Mouse (Mus musculus) hindbrain, postnatal 0 days (tissue): Measurements from ENCODE around the gene Mb21d2. TPM values are rescaled to one million over a fixed set of nuclear protein-coding genes. Genes with fewer than 3 reads are reported as not detected.

Experiments
- ATAC-seq: fragments of 200-750 bp; cut with Nextera tagmentation; 2 replicates; pipeline ENCODE4 v1.8.0; 2017; ENCODE audit warnings: mild to moderate bottlenecking, moderate TSS enrichment, moderate library complexity
- DNase-seq: peaks from one replicate; pipeline ENCODE4 v3.0.0-alpha.2; 2015; ENCODE audit warnings: low spot score
- H3K27ac ChIP-seq: fragments of 300-500 bp; sonication (generic); 2 replicates; pipeline ENCODE4 v1.5.1; 2014; ENCODE audit warnings: mild to moderate bottlenecking
- H3K27me3 ChIP-seq: fragments of 300-500 bp; sonication (generic); 2 replicates; pipeline ENCODE4 v1.6.1; 2014; ENCODE audit warnings: low read length, mixed read lengths; ENCODE audit not compliant: insufficient read depth
- H3K36me3 ChIP-seq: fragments of 300-500 bp; sonication (generic); 2 replicates; pipeline ENCODE4 v1.6.1; 2014; ENCODE audit warnings: low read length, mixed read lengths; ENCODE audit not compliant: insufficient read depth
- H3K4me1 ChIP-seq: fragments of 300-500 bp; sonication (generic); 2 replicates; pipeline ENCODE4 v1.6.1; 2014; ENCODE audit warnings: antibody characterized with exemption, low read length, mixed read lengths; ENCODE audit not compliant: insufficient read depth
- H3K4me2 ChIP-seq: fragments of 300-500 bp; sonication (generic); 2 replicates; pipeline ENCODE4 v1.6.1; 2014; ENCODE audit warnings: low read depth, mild to moderate bottlenecking, low read length, moderate library complexity, mixed read lengths
- H3K4me3 ChIP-seq: fragments of 300-500 bp; sonication (generic); 2 replicates; pipeline ENCODE4 v1.5.1; 2014; ENCODE audit warnings: low read length
- H3K9ac ChIP-seq: fragments of 300-500 bp; sonication (generic); replicated peaks from 2 replicates; pipeline ENCODE4 v1.6.1; 2014; ENCODE audit warnings: mild to moderate bottlenecking, low read length, moderate library complexity, mixed read lengths
- H3K9me3 ChIP-seq: fragments of 300-500 bp; sonication (generic); 2 replicates; pipeline ENCODE4 v1.6.1; 2016; ENCODE audit warnings: low read length, mixed read lengths
- CTCF ChIP-seq: IDR thresholded peaks from 2 replicates; pipeline ENCODE4 v1.5.1; 2016; ENCODE audit warnings: antibody characterized with exemption, control low read depth, low read depth
- WGBS: fragments of 180-500 bp; shearing (Covaris S2); extraction: QIAGEN DNeasy Blood & Tissue Kit; methylation state at CpG from one replicate; pipeline ENCODE4 v1.1.7; 2014; 5-methylcytosine and 5-hydroxymethylcytosine counted together
- polyA plus RNA-seq: library from polyadenylated mRNA; unstranded; fragments of >200 nt; fragmentation: Nextera tagmentation; extraction: Ambion mirVana; gene quantifications from 2 replicates; pipeline ENCODE4 v1.2.1, GENCODE M21; 2015
- total RNA-seq: library from RNA; depleted of rRNA; stranded (reverse); fragments of >200 nt; gene quantifications from 2 replicates; pipeline ENCODE4 v1.2.3, GENCODE M21; 2014

Mb21d2 gene
- total and polyA plus RNA-seq, 2 experiments from 2014 or later: 19.9 to 69.5 TPM

- no peak for TF ChIP-seq CTCF
- Histone ChIP-seq H3K9me3 (no peaks in the 10 kb centered on the region), H3K9ac (no peak overlapping the region), H3K4me3 (no peak overlapping the region), H3K27ac (no peak overlapping the region), H3K36me3 (no peaks in the 10 kb centered on the region), H3K4me2 (no peak overlapping the region), H3K27me3 (no peaks in the 10 kb centered on the region), H3K4me1 (no peaks in the 10 kb centered on the region)
- no peak for DNase-seq
- ATAC-seq: no peak
- WGBS: 72% methylated on average over 7 of the region's 7 CpGs
Observed at GRCm38 (mm10) chr16:28936181-28936792, 6.8 kb upstream of the Mb21d2 start.

- H3K4me3 ChIP-seq: no peak overlapping the region
- H3K27ac ChIP-seq: no peak overlapping the region
- whole genome bisulfite sequencing: 80% methylated on average over 3 of the region's 3 CpGs
- no peaks in the 10 kb centered on the region for H3K4me1 ChIP-seq
- H3K27me3 ChIP-seq: no peaks in the 10 kb centered on the region
- no peak for ATAC-seq
- H3K4me2 ChIP-seq: no peak overlapping the region
- TF ChIP-seq CTCF: no peak
- no peaks in the 10 kb centered on the region for H3K36me3 ChIP-seq
- no peak for DNase-seq
- no peak overlapping the region for H3K9ac ChIP-seq
- H3K9me3 ChIP-seq: no peaks in the 10 kb centered on the region
Observed at GRCm38 (mm10) chr16:28935701-28936100, 6.2 kb upstream of the Mb21d2 start.

GRCm38 (mm10) chr16:28931213-28931612 is 1.7 kb upstream of the Mb21d2 start:
- no peak for ATAC-seq
- Histone ChIP-seq H3K9me3 (no peaks in the 10 kb centered on the region), H3K4me3 (no peak overlapping the region), H3K9ac (no peak overlapping the region), H3K27ac (no peak overlapping the region), H3K4me2 (no peak overlapping the region), H3K4me1 (peaks cover 5% of the 10 kb centered on the region), H3K36me3 (no peaks in the 10 kb centered on the region), H3K27me3 (no peaks in the 10 kb centered on the region)
- no peak for DNase-seq
- TF ChIP-seq CTCF: no peak
- WGBS: 67% methylated on average over 2 of the region's 2 CpGs

GRCm38 (mm10) chr16:28930426-28930825 is 953 bp upstream of the Mb21d2 start:
- WGBS: 13% methylated on average over 5 of the region's 5 CpGs
- ATAC-seq (no peak), DNase-seq (peak; percentile 18)
- Histone ChIP-seq H3K4me2 (peak overlapping the region; percentile 70), H3K27ac (0 out of 2 replicates have a peak overlapping the region, but pooled peaks have one; percentile 93), H3K4me1 (peaks cover 5% of the 10 kb centered on the region), H3K9ac (peak overlapping the region; percentile 88), H3K36me3 (no peaks in the 10 kb centered on the region), H3K4me3 (peak overlapping the region; percentile 83), H3K27me3 (no peaks in the 10 kb centered on the region), H3K9me3 (no peaks in the 10 kb centered on the region)
- TF ChIP-seq CTCF: no peak

GRCm38 (mm10) chr16:28929686-28930291 is 316 bp upstream of the Mb21d2 start:
- H3K9me3 ChIP-seq: no peaks in the 10 kb centered on the region
- H3K4me1 ChIP-seq: peaks cover 5% of the 10 kb centered on the region
- H3K4me3 ChIP-seq: peak overlapping the region; percentile 83
- no peaks in the 10 kb centered on the region for H3K27me3 ChIP-seq
- under 1% methylated on average over 49 of the region's 66 CpGs for WGBS
- H3K4me2 ChIP-seq: peak overlapping the region; percentile 70
- DNase-seq: peak; percentile 86
- peak overlapping the region; percentile 88 for H3K9ac ChIP-seq
- peak; percentile 79 for ATAC-seq
- no peaks in the 10 kb centered on the region for H3K36me3 ChIP-seq
- TF ChIP-seq CTCF: no peak
- peak overlapping the region; percentile 93 for H3K27ac ChIP-seq

- Histone ChIP-seq H3K27ac (peak overlapping the region; percentile 93), H3K36me3 (no peaks in the 10 kb centered on the region), H3K4me2 (peak overlapping the region; percentile 70), H3K9ac (peak overlapping the region; percentile 88), H3K27me3 (no peaks in the 10 kb centered on the region), H3K4me3 (peak overlapping the region; percentile 83), H3K9me3 (no peaks in the 10 kb centered on the region), H3K4me1 (peaks cover 5% of the 10 kb centered on the region)
- ATAC-seq (peak; percentile 67), DNase-seq (peak; percentile 79)
- under 1% methylated on average over 10 of the region's 10 CpGs for WGBS
- TF ChIP-seq CTCF: peak; percentile 42
Observed at GRCm38 (mm10) chr16:28928466-28928814, 1.0 kb downstream of the Mb21d2 start.

- ATAC-seq: no peak
- 12% methylated on average over 9 of the region's 9 CpGs for WGBS
- Histone ChIP-seq H3K27ac (no peak overlapping the region), H3K27me3 (no peaks in the 10 kb centered on the region), H3K4me3 (peak overlapping the region; percentile 83), H3K4me1 (peaks cover 5% of the 10 kb centered on the region), H3K36me3 (no peaks in the 10 kb centered on the region), H3K9ac (peak overlapping the region; percentile 88; the same call in 1 of the 2 replicates), H3K4me2 (peak overlapping the region; percentile 70), H3K9me3 (no peaks in the 10 kb centered on the region)
- no peak for TF ChIP-seq CTCF
- peak; percentile 49 for DNase-seq
Observed at GRCm38 (mm10) chr16:28927381-28927780, 2.1 kb downstream of the Mb21d2 start.
